Mouse (Mus musculus): ENCODE results near the gene Zkscan17.

- TF ChIP-seq CTCF (IDR thresholded peaks at IDR 0.05; ENCODE audit: low read depth): no peak
- TF ChIP-seq EP300 (IDR thresholded peaks at IDR 0.05; ENCODE audit: low read depth): no peak
These were observed 76.8 kb downstream of the Zkscan17 start, which contains the start of gene Jmjd4 for GRCm38 (mm10) chr11:59449741-59450229.
